Mouse (Mus musculus): Measurements from ENCODE around the gene Chac1.

The Chac1 gene

DNA sequence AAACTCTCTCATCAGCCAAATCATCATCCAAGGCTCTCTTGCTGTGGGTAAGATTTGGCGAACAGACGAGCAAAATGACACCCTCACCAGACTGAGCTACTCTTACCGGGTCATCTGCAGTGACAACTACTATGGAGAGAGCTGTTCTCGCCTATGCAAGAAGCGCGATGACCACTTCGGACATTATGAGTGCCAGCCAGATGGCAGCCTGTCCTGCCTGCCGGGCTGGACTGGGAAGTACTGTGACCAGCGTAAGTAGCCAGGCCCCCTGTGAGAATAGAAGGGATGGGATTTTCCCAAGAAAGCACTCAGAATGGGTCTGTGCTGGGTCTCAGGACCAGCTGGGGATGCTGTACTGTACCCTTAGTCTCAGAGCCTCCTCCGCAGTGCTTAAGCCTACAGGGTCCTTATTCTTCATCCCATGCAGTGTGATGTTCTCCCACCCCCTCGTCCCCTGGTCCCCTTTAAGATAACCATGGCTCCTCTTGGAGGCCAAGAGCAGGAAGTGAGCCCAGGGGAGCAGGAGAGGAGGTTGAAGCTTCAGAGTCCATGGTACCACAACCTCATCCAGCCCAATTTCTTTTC is 23.0 kb upstream of the Chac1 start:
- DNase-seq (ENCODE audit: low spot score in 2 of 2): no peak

GRCm38 (mm10) chr2:119328546-119328945 is 22.5 kb upstream of the Chac1 start:
- no peak for DNase-seq (ENCODE audit: low spot score in 2 of 2)

DNA sequence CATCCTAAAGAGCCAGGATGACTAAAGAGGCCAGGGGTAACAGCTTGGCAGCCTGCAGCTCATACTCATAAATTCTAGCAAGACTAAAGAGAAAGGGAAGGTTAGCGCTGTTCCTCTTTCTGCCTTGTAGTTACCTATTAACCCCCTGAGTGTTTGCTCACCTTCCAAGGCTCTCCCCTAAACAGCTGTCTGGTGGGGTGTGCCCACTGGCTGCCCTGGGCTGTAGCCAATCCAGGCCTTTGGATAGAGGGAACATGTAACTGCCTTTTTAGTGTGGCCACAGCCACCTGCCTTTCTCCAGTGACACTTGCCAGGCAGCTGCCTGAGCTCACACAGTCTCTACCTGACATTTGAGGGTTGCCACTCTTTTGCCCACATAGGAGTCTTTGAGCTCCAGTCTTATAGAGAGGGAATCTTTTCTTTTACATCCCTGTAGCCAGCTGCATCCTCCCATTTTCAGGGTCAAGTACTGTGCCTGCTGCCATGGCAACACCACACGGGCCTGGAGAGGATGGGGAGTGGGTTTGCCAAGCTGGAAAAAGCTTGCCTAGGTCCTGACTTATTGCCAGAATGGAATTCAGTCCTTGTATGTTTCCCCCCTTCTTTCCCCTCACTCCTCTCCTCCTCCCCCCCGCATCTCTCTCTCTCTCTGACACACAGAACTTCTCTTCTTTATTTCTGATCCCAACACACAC is 21.8 kb upstream of the Chac1 start:
- no peak for DNase-seq (ENCODE audit: low spot score in 2 of 2)

- DNase-seq (ENCODE audit: low spot score in 2 of 2): no peak
Observed at GRCm38 (mm10) chr2:119330795-119331194, 20.2 kb upstream of the Chac1 start.

DNA sequence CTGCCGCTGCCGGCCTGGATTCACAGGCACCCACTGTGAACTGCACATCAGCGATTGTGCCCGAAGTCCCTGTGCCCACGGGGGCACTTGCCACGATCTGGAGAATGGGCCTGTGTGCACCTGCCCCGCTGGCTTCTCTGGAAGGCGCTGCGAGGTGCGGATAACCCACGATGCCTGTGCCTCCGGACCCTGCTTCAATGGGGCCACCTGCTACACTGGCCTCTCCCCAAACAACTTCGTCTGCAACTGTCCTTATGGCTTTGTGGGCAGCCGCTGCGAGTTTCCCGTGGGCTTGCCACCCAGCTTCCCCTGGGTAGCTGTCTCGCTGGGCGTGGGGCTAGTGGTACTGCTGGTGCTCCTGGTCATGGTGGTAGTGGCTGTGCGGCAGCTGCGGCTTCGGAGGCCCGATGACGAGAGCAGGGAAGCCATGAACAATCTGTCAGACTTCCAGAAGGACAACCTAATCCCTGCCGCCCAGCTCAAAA is 18.8 kb upstream of the Chac1 start:
- DNase-seq (ENCODE audit: low spot score in 2 of 2): no peak

GRCm38 (mm10) chr2:119334135-119334534 is 16.9 kb upstream of the Chac1 start:
- DNase-seq (ENCODE audit: low spot score in 2 of 2): no peak

GRCm38 (mm10) chr2:119334964-119335525 is 16.0 kb upstream of the Chac1 start:
- no peak for DNase-seq (ENCODE audit: low spot score in 2 of 2)

GRCm38 (mm10) chr2:119335535-119335934 is 15.5 kb upstream of the Chac1 start:
- no peak for DNase-seq (ENCODE audit: low spot score in 2 of 2)

DNA sequence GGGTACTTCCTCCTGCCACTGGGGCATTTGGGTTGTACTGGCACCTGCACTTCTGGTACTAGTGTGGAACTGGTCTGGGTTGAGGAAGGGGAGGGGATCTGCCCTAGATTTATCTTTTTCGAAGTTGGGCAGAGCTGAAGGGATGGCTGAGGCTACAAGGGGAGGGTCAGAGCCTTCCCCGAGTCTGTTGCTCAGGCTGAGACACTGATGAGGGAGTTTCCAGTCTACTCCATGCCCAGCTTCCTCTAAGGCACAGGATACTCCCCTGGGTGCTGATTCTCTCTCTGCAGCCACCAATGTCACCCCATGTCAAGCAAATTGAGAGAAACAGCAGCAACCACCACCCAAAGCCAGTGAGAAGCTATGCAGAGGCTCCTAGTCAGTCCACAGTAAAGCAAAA is 15.0 kb upstream of the Chac1 start:
- DNase-seq (ENCODE audit: low spot score in 2 of 2): no peak

DNA sequence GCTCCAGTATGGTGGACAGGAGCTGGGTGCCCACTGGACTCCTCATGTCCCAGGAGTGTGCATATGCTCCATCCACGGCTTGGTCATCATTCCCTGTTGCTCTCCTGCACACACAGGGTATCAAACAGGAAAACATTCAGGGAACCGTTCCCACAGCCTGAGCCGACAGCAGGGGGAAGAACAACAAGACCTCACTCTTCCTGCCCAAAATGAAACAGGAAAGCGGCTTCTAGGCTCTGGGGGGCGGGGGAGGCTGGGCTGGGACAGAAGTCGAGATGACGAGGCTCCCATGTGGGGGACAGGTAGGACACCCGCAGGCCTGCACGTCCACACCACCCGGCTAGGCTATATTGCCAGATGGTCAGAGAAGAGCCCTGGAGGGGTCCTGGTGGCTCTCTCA is 14.6 kb upstream of the Chac1 start:
- no peak for DNase-seq (ENCODE audit: low spot score in 2 of 2)

- peak; percentile 80 to 89 for DNase-seq (ENCODE audit: low spot score in 2 of 2)
Observed at GRCm38 (mm10) chr2:119337425-119338265, 13.4 kb upstream of the Chac1 start.

DNA sequence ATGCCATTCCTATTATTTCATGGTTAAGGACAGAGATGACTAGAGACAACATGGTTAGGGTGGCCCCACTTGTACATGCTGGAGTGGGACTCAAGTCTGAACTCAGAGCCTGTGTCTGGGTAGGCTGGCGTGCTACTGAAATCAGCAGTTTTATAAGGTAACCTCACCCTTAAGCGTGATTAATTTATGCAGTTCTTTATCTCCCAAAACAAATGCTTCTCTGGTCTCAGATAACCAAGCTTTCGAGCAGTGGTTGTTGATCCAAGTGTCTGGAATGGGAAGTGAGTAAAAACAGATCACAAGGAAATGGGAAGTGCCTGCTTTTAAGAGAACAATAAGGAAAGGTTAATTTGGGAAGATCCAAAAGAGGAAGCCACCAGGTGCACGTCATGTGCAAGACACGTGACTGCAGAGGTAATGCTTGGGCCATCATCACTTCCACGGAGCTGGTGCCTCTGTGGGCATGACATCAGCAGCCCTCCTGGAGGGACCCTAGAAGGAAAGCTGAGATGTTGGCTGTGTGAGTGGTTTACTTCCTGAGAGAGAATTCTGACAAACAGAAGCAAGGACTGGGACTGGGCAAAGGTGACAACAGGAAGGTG is 6.4 kb upstream of the Chac1 start:
- DNase-seq (ENCODE audit: low spot score in 2 of 2): no peak

- DNase-seq (ENCODE audit: low spot score in 2 of 2): no peak
Observed at GRCm38 (mm10) chr2:119353707-119354106, 2.7 kb downstream of the Chac1 start.

- DNase-seq (ENCODE audit: low spot score in 2 of 2): peak; percentile 57 to 68
Observed at GRCm38 (mm10) chr2:119355089-119355488, 4.1 kb downstream of the Chac1 start.

DNA sequence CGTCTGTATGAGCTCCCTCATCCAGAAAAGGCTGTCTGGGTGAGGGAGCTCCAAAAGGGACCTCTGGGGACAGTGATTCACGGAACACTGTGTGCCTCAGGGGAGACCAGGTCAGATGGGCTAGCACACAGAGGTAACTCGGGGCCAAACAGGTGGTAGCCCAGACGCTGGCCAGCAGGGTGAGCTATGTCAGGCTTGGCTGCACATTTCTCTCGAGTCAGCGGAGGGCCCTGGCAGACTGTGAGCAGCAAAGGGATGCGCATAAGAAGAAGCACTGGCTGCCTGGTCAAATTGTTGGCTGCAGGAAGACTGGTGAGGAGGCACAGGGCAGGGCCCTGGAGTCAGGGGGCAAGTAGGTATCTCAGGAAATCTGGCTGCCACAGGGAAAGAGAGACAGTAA is 4.6 kb downstream of the Chac1 start:
- no peak for DNase-seq (ENCODE audit: low spot score in 2 of 2)

- no peak for DNase-seq (ENCODE audit: low spot score in 2 of 2)
Observed at GRCm38 (mm10) chr2:119356310-119356709, 5.3 kb downstream of the Chac1 start.

GRCm38 (mm10) chr2:119356805-119357204 is 5.8 kb downstream of the Chac1 start:
- no peak for DNase-seq (ENCODE audit: low spot score in 2 of 2)

- no peak for DNase-seq (ENCODE audit: low spot score in 2 of 2)
Observed at GRCm38 (mm10) chr2:119358249-119358648, 7.2 kb downstream of the Chac1 start.

- DNase-seq (ENCODE audit: low spot score in 2 of 2): no peak
Observed at GRCm38 (mm10) chr2:119359721-119360291, 8.8 kb downstream of the Chac1 start.

DNA sequence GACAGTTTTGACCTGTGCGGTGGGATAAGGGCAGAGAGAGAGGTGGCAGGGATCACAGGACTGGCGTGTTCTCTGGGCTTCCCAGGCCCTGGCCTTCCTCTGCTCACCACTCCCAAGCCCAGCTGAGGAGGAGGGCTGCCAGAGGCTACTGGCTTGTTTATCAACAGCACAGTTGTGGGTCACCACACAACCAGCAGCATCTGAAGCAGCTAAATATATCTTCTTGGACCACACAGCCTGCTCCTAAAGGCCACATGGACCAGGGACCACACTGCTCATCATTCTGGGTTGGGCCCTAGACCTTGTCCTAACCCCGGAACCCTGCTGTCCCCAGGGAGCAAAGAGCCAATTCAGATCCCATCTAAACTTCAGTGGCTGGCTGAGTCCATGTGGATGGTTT is 13.9 kb downstream of the Chac1 start:
- no peak for DNase-seq (ENCODE audit: low spot score in 2 of 2)

DNA sequence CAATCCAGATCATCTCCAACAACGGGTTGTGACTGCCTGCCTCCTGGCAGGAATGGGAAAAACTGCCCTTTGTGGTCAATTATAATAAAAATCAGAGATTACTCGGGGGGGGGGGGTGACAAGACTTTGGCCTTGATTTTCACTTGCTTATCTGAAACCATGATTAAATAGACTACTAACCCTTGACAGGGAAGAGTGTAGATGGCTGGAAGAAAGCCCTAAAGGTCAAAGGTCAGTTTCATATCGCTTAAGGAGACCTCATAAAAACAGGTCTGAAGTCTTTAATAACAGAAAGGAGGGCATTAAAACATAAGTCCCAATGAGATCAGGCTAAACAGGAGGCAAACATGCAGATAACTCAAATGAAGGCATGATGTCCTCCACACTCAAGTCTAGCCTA is 16.3 kb downstream of the Chac1 start:
- DNase-seq (ENCODE audit: low spot score in 2 of 2): no peak

GRCm38 (mm10) chr2:119370116-119370515 is 19.1 kb downstream of the Chac1 start:
- no peak for DNase-seq (ENCODE audit: low spot score in 2 of 2)

Measured in right cerebral cortex, postnatal 10 days (tissue).